Mouse (Mus musculus): Measurements from ENCODE around the gene Rapgef2. TPM values are rescaled to one million over a fixed set of nuclear protein-coding genes. Genes with fewer than 3 reads are reported as not detected.
A peak's percentile ranks its signal among the peaks of the same experiment; 100 is the strongest.

The Rapgef2 gene
- polyA plus RNA-seq, 1 experiment: 24.0 TPM

DNA sequence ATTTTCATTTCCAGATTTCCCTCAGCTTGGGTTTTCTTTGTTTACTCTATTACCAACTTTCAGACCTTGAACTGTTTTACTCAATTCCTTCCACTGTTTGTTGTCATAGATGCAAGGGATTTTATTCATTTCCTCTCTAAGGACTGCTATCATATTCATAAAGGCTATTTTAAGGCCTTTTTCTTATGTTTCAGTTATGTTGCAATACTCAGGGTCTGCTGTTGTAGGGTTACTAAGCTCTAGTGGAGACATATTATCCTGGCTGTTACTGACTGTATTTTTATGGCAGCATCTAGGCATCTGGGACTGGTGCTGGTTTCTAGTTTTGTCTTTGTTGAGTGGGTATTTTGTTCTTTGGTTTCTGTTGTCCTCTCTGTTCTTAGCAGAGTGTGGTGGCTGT, 128.1 kb downstream of the Rapgef2 start:
- TF ChIP-seq CTCF (IDR thresholded peaks at IDR 0.05; ENCODE audit: borderline replicate concordance, extremely low read depth, insufficient read depth, insufficient read length) (no peak), POLR2A (IDR thresholded peaks at IDR 0.05; ENCODE audit: borderline replicate concordance, extremely low read depth, insufficient read depth, insufficient read length, poor library complexity, severe bottlenecking) (no peak)
- no peak for DNase-seq (ENCODE audit: low read depth)

DNA sequence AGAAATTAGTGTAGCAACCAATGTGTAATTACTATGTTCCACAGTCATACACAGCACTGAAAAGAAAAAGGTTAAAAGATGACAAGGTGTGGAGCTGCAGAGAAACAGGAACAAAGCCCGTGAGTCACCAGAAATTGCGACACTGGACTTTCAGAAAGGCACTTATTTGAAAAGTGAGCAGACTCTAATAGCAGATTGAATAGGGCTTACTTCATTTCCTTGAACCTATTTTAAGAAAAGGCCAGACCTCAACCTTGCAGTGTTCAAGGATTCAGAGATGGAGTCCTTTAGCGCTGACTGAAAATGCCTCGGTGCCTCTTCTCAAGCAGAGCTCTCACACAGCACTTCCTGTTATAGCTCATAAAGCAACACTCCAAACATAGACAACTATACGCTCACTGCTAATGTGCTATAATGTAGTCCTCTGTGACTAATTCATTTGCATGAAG, 133.3 kb downstream of the Rapgef2 start:
- DNase-seq (ENCODE audit: low read depth): no peak
- TF ChIP-seq CTCF (IDR thresholded peaks at IDR 0.05; ENCODE audit: borderline replicate concordance, extremely low read depth, insufficient read depth, insufficient read length): no peak
- no peak for TF ChIP-seq POLR2A (IDR thresholded peaks at IDR 0.05; ENCODE audit: borderline replicate concordance, extremely low read depth, insufficient read depth, insufficient read length, poor library complexity, severe bottlenecking)

DNA sequence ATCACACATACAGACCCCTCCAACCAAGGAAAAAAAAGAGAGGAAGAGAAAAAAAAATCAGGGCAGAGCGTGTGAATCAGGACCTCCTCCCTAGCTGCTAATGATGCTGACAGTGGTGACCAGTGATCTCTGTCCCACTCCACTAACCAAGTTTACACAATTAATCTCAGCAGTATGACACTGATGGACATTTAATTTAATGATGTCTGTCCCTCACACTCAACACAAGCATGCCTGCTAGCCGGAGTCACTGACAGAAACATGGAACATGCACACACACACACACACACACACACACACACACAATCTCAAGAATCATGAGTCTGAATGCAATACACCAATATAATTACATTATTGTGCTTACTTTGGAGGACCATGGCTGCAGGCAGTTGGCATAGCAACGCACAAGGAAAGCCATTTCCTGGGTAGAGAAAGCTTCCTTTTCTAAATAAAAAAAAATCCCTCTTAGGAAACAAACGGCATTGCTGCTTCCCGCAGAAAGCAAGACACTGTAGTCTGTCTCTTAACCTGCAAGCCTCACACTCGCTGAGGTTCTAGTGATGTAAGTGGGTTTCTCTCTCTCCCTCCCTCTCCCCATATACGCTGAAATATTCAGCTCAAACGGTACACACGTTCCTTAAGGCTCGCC, 140.8 kb downstream of the Rapgef2 start:
- DNase-seq (ENCODE audit: low read depth): peak; percentile 85
- no peak for TF ChIP-seq CTCF (IDR thresholded peaks at IDR 0.05; ENCODE audit: borderline replicate concordance, extremely low read depth, insufficient read depth, insufficient read length)
- 0 out of 2 replicates have a peak, but pooled peaks have one; percentile 17 for TF ChIP-seq POLR2A (IDR thresholded peaks at IDR 0.05; ENCODE audit: borderline replicate concordance, extremely low read depth, insufficient read depth, insufficient read length, poor library complexity, severe bottlenecking)

DNA sequence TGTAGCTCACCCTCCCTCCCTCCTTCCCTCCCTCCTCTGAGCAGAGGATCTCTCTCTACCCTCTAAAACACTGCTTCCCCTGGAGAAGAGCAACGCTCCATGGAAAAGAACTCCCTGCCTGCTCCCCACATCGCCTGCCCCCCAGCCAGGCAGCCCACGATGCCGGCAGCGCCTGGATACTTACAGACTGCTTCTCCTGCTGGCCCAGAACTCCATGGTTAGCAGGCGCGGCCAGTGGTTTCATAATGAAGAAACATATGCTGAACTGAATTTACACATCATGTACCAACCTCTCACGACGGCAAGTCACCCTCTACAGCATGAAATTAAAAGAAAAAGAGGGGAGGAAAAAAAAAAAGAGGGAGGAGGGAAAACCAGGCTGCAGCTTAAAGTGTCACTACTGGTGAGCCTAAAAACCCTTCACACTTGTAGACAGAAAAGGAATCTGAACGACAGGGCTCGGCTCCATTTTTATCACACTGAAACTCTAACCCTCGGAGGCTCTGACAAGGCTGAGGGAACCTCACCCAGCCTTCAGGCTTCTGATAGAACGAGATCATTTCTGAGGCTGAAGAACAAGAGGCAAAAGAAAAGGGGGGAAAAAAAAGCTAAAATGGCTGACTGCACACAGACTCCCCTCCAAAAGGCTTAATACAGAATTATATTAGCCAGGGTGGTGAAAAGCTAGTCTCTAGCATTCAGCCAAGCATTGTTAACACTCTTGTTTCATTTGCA, 141.5 kb downstream of the Rapgef2 start:
- DNase-seq (ENCODE audit: low read depth): peak; percentile 71
- TF ChIP-seq CTCF (IDR thresholded peaks at IDR 0.05; ENCODE audit: borderline replicate concordance, extremely low read depth, insufficient read depth, insufficient read length) (no peak), POLR2A (IDR thresholded peaks at IDR 0.05; ENCODE audit: borderline replicate concordance, extremely low read depth, insufficient read depth, insufficient read length, poor library complexity, severe bottlenecking) (no peak)

DNA sequence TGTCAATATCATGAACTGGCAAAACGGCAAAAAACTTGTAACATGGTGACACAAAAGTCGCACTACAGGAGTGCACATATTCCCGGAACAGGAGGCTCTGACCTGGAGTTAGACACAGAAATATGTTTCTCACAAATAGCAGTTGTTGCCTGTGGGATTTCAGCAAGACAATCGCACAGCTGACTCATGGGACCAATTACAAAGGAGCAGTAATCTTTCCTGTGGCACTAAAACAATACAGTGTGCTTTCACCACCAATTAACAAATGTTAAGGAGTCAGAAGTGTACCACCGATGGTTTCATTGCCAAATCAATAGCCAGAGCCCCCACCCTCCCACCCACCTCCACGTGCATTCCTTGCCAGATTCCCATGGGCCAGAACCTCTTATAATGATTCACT, 142.2 kb downstream of the Rapgef2 start:
- TF ChIP-seq POLR2A (IDR thresholded peaks at IDR 0.05; ENCODE audit: borderline replicate concordance, extremely low read depth, insufficient read depth, insufficient read length, poor library complexity, severe bottlenecking) (no peak), CTCF (IDR thresholded peaks at IDR 0.05; ENCODE audit: borderline replicate concordance, extremely low read depth, insufficient read depth, insufficient read length) (no peak)
- DNase-seq (ENCODE audit: low read depth): peak; percentile 50

DNA sequence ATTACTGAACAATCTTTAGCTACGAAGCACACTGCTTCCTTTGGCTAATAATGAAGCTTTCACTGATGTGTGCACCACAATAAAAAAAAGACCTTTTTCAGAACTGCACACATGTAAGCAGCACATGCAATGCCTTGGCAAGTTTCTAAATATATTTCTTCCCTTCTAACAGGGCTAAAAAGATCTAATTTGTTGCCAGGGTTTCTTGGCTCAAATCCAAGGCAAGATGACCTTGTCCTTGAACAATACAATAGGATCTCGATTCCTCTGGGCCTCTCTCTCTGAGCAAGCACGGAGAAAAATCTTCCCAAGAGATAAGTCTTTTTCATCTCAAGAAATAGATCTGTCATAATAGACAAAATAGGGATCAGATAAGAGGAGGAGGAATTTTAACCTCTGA, 147.1 kb downstream of the Rapgef2 start:
- TF ChIP-seq CTCF (IDR thresholded peaks at IDR 0.05; ENCODE audit: borderline replicate concordance, extremely low read depth, insufficient read depth, insufficient read length) (no peak), POLR2A (IDR thresholded peaks at IDR 0.05; ENCODE audit: borderline replicate concordance, extremely low read depth, insufficient read depth, insufficient read length, poor library complexity, severe bottlenecking) (no peak)
- peak; percentile 82 for DNase-seq (ENCODE audit: low read depth)

DNA sequence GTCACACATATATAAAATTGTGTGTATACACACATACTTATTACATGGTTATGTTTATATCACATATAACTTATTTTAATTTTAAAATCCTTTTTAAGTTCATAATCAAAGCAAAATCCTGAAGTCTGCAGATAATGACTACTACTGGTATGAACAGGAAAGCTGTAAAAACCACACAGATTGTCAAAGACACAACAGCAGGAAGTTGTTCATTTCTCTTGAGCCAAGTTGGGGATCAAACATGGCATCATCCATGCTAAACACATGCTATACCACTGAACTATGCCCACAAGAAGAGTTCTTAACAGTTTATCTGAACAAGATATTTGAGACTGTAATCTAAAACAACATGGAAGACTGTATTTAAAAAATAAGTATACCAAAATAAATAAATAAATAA, 147.7 kb downstream of the Rapgef2 start:
- DNase-seq (ENCODE audit: low read depth): no peak
- TF ChIP-seq CTCF (IDR thresholded peaks at IDR 0.05; ENCODE audit: borderline replicate concordance, extremely low read depth, insufficient read depth, insufficient read length) (no peak), POLR2A (IDR thresholded peaks at IDR 0.05; ENCODE audit: borderline replicate concordance, extremely low read depth, insufficient read depth, insufficient read length, poor library complexity, severe bottlenecking) (no peak)

DNA sequence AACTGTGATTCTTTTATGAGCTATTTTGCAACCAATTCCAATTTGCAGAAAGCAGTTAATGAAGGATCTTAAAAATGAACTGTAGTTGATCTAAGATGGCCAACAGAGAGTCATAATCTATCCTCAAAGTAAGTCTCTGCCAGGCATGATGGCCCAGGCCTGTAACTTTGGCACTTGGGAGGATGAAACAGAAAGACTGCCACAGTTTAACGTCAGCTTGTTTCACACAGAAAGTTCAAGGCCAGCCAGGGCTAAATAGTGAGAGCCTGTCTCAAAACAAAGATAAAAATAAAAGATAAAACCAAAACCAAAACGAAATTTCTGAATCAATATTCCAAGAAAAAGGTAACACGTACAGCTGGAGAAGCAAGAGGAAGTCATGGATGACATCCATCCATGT, 155.3 kb downstream of the Rapgef2 start:
- no peak for DNase-seq (ENCODE audit: low read depth)
- TF ChIP-seq POLR2A (IDR thresholded peaks at IDR 0.05; ENCODE audit: borderline replicate concordance, extremely low read depth, insufficient read depth, insufficient read length, poor library complexity, severe bottlenecking) (no peak), CTCF (IDR thresholded peaks at IDR 0.05; ENCODE audit: borderline replicate concordance, extremely low read depth, insufficient read depth, insufficient read length) (no peak)

DNA sequence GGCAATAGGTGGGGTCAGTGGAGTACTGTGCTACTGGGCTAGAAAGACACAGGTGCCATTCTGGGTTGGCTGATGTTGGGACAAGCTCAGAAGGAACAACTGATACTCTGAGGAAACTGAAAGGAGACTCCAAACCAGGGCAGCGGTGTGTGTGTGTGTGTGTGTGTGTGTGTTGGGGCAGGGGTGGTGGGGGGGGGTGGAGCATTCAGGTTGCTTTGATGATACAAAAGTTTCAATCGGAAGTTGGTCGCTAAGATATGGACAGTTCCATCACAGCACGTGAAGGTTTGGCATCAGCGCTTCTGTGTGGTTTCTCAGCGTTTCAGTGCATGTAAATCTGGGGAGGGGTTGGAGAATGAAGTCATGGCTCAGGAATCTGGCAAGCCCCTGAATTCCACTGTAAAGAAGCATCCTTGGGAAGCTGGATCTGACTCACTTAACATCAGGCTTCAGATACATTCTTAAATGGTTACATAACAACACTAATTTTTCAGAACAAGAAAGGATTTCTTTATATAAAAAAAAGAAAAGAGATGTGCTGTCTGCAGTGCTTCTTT, 157.2 kb downstream of the Rapgef2 start:
- peak; percentile 62 for DNase-seq (ENCODE audit: low read depth)
- no peak for TF ChIP-seq CTCF (IDR thresholded peaks at IDR 0.05; ENCODE audit: borderline replicate concordance, extremely low read depth, insufficient read depth, insufficient read length)
- TF ChIP-seq POLR2A (IDR thresholded peaks at IDR 0.05; ENCODE audit: borderline replicate concordance, extremely low read depth, insufficient read depth, insufficient read length, poor library complexity, severe bottlenecking): no peak

DNA sequence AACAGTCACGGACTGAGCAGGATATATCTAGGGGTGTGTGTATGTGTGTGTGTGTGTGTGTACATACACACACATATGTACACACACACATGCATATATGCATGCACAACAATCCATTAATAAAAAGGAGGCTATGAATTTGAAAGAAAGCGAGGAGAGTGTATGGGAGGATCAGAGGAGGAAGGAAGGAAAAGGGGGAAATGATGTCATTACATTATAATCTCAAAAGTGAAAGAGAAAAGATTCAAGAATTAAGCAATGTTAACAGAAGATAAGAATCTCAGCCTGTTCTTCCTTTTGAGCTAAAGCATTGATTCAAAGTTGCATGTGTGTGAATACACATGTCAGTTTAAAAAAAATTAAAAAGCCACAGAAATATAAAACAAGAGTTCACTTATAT, 158.5 kb downstream of the Rapgef2 start:
- no peak for DNase-seq (ENCODE audit: low read depth)
- TF ChIP-seq CTCF (IDR thresholded peaks at IDR 0.05; ENCODE audit: borderline replicate concordance, extremely low read depth, insufficient read depth, insufficient read length) (no peak), POLR2A (IDR thresholded peaks at IDR 0.05; ENCODE audit: borderline replicate concordance, extremely low read depth, insufficient read depth, insufficient read length, poor library complexity, severe bottlenecking) (no peak)

DNA sequence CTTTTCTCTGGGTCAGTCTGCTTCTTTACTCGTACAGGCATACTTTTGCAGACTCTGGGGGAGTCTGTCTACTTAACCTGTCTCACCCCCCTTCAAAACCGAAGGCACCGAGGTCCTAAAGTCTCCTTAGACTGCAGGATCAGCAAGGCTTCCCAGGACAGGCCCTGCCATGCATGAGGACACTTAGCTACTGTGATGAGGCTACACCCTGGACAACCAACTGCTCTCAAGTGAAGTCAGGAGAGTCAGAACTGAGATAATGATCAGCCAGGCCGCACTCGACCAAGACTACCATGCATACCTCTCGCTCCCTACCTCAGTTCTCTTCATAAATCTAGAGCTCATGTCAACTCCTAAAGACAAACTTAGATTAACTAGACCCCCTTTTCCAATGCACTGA, 159.5 kb downstream of the Rapgef2 start:
- no peak for DNase-seq (ENCODE audit: low read depth)
- TF ChIP-seq CTCF (IDR thresholded peaks at IDR 0.05; ENCODE audit: borderline replicate concordance, extremely low read depth, insufficient read depth, insufficient read length) (no peak), POLR2A (IDR thresholded peaks at IDR 0.05; ENCODE audit: borderline replicate concordance, extremely low read depth, insufficient read depth, insufficient read length, poor library complexity, severe bottlenecking) (no peak)

All from brain, embryonic 14.5 days (tissue).